Mouse (Mus musculus) hindbrain, postnatal 0 days (tissue): Measurements from ENCODE around the gene Nap1l5. TPM values are rescaled to one million over a fixed set of nuclear protein-coding genes. Genes with fewer than 3 reads are reported as not detected.
A peak's percentile ranks its signal among the peaks of the same experiment; 100 is the strongest.

ENCODE experiments used
- ATAC-seq: fragments of 200-750 bp; cut with Nextera tagmentation; 2 replicates; pipeline ENCODE4 v1.8.0; 2017; ENCODE audit warnings: mild to moderate bottlenecking, moderate TSS enrichment, moderate library complexity
- DNase-seq: peaks from one replicate; pipeline ENCODE4 v3.0.0-alpha.2; 2015; ENCODE audit warnings: low spot score
- H3K27ac ChIP-seq: fragments of 300-500 bp; sonication (generic); 2 replicates; pipeline ENCODE4 v1.5.1; 2014; ENCODE audit warnings: mild to moderate bottlenecking
- H3K27me3 ChIP-seq: fragments of 300-500 bp; sonication (generic); 2 replicates; pipeline ENCODE4 v1.6.1; 2014; ENCODE audit warnings: low read length, mixed read lengths; ENCODE audit not compliant: insufficient read depth
- H3K36me3 ChIP-seq: fragments of 300-500 bp; sonication (generic); 2 replicates; pipeline ENCODE4 v1.6.1; 2014; ENCODE audit warnings: low read length, mixed read lengths; ENCODE audit not compliant: insufficient read depth
- H3K4me1 ChIP-seq: fragments of 300-500 bp; sonication (generic); 2 replicates; pipeline ENCODE4 v1.6.1; 2014; ENCODE audit warnings: antibody characterized with exemption, low read length, mixed read lengths; ENCODE audit not compliant: insufficient read depth
- H3K4me2 ChIP-seq: fragments of 300-500 bp; sonication (generic); 2 replicates; pipeline ENCODE4 v1.6.1; 2014; ENCODE audit warnings: low read depth, mild to moderate bottlenecking, low read length, moderate library complexity, mixed read lengths
- H3K4me3 ChIP-seq: fragments of 300-500 bp; sonication (generic); 2 replicates; pipeline ENCODE4 v1.5.1; 2014; ENCODE audit warnings: low read length
- H3K9ac ChIP-seq: fragments of 300-500 bp; sonication (generic); replicated peaks from 2 replicates; pipeline ENCODE4 v1.6.1; 2014; ENCODE audit warnings: mild to moderate bottlenecking, low read length, moderate library complexity, mixed read lengths
- H3K9me3 ChIP-seq: fragments of 300-500 bp; sonication (generic); 2 replicates; pipeline ENCODE4 v1.6.1; 2016; ENCODE audit warnings: low read length, mixed read lengths
- CTCF ChIP-seq: IDR thresholded peaks from 2 replicates; pipeline ENCODE4 v1.5.1; 2016; ENCODE audit warnings: antibody characterized with exemption, control low read depth, low read depth
- WGBS: fragments of 180-500 bp; shearing (Covaris S2); extraction: QIAGEN DNeasy Blood & Tissue Kit; methylation state at CpG from one replicate; pipeline ENCODE4 v1.1.7; 2014; 5-methylcytosine and 5-hydroxymethylcytosine counted together
- polyA plus RNA-seq: library from polyadenylated mRNA; unstranded; fragments of >200 nt; fragmentation: Nextera tagmentation; extraction: Ambion mirVana; gene quantifications from 2 replicates; pipeline ENCODE4 v1.2.1, GENCODE M21; 2015
- total RNA-seq: library from RNA; depleted of rRNA; stranded (reverse); fragments of >200 nt; gene quantifications from 2 replicates; pipeline ENCODE4 v1.2.3, GENCODE M21; 2014; rRNA removed

Nap1l5 gene
- total RNA-seq (169 and 202 TPM in 2 replicates), polyA plus RNA-seq (670 and 683 TPM in 2 replicates)

- Histone ChIP-seq H3K9me3 (0 out of 2 replicates have a peak, but pooled peaks cover 4% of the 10 kb centered on the region), H3K4me3 (peak within 1 kb of the TSS; percentile 49), H3K27ac (peak within 1 kb of the TSS; percentile 81), H3K9ac (peak within 1 kb of the TSS; percentile 59), H3K4me2 (peak within 1 kb of the TSS; percentile 58), H3K36me3 (no peaks in the 10 kb centered on the region; the same call in 1 of the 2 replicates), H3K4me1 (peaks cover 4% of the 10 kb centered on the region), H3K27me3 (no peaks in the 10 kb centered on the region)
- peak; percentile 87 for DNase-seq
- no peak for TF ChIP-seq CTCF
- 55% methylated on average over 34 of the region's 34 CpGs for WGBS
- peak; percentile 95 for ATAC-seq
These were observed at the start of gene Nap1l5 for GRCm38 (mm10) chr6:58906852-58907261. Gene Nap1l5, minus strand, starts transcription at chr6:58907076.

GRCm38 (mm10) chr6:58951128-58951992 is 44.5 kb upstream of the Nap1l5 start:
- ATAC-seq (no peak), DNase-seq (no peak)
- Histone ChIP-seq H3K9ac (no peak overlapping the region), H3K36me3 (peaks cover 25% of the 10 kb centered on the region; the same call in 1 of the 2 replicates), H3K4me3 (no peak overlapping the region), H3K4me1 (no peaks in the 10 kb centered on the region), H3K4me2 (no peak overlapping the region), H3K27me3 (no peaks in the 10 kb centered on the region), H3K9me3 (no peaks in the 10 kb centered on the region), H3K27ac (no peak overlapping the region)
- WGBS: 79% methylated on average over 2 of the region's 2 CpGs
- no peak for TF ChIP-seq CTCF

GRCm38 (mm10) chr6:58950410-58950809 is 43.5 kb upstream of the Nap1l5 start:
- no peak for DNase-seq
- no peak for TF ChIP-seq CTCF
- no peak overlapping the region for H3K4me2 ChIP-seq
- no peaks in the 10 kb centered on the region for H3K27me3 ChIP-seq
- WGBS: 94% methylated on average over 1 of the region's 1 CpGs
- ATAC-seq: no peak
- no peak overlapping the region for H3K9ac ChIP-seq
- no peaks in the 10 kb centered on the region for H3K4me1 ChIP-seq
- no peak overlapping the region for H3K27ac ChIP-seq
- peaks cover 27% of the 10 kb centered on the region; the same call in 1 of the 2 replicates for H3K36me3 ChIP-seq
- H3K9me3 ChIP-seq: no peaks in the 10 kb centered on the region
- H3K4me3 ChIP-seq: no peak overlapping the region

- Histone ChIP-seq H3K27ac (no peak overlapping the region), H3K9me3 (no peaks in the 10 kb centered on the region), H3K9ac (no peak overlapping the region), H3K4me1 (no peaks in the 10 kb centered on the region), H3K27me3 (no peaks in the 10 kb centered on the region), H3K36me3 (peaks cover 13% of the 10 kb centered on the region; the same call in 1 of the 2 replicates), H3K4me2 (no peak overlapping the region), H3K4me3 (no peak overlapping the region)
- DNase-seq (no peak), ATAC-seq (no peak)
- no peak for TF ChIP-seq CTCF
- 69% methylated on average over 4 of the region's 4 CpGs for whole genome bisulfite sequencing
These were observed 40.0 kb upstream of the Nap1l5 start for GRCm38 (mm10) chr6:58946840-58947239.

- Histone ChIP-seq H3K36me3 (peaks cover 8% of the 10 kb centered on the region; the same call in 1 of the 2 replicates), H3K27me3 (no peaks in the 10 kb centered on the region), H3K9ac (no peak overlapping the region), H3K4me3 (no peak overlapping the region), H3K4me2 (no peak overlapping the region), H3K27ac (no peak overlapping the region), H3K4me1 (no peaks in the 10 kb centered on the region), H3K9me3 (no peaks in the 10 kb centered on the region)
- 66% methylated on average over 2 of the region's 2 CpGs for WGBS
- TF ChIP-seq CTCF: no peak
- DNase-seq (no peak), ATAC-seq (no peak)
These were observed 39.4 kb upstream of the Nap1l5 start for GRCm38 (mm10) chr6:58946246-58946645.

- 93% methylated on average over 3 of the region's 3 CpGs for WGBS
- Histone ChIP-seq H3K9ac (no peak overlapping the region), H3K9me3 (no peaks in the 10 kb centered on the region), H3K27ac (no peak overlapping the region), H3K4me1 (no peaks in the 10 kb centered on the region), H3K4me3 (no peak overlapping the region), H3K27me3 (no peaks in the 10 kb centered on the region), H3K36me3 (peaks cover 8% of the 10 kb centered on the region; the same call in 1 of the 2 replicates), H3K4me2 (no peak overlapping the region)
- DNase-seq (no peak), ATAC-seq (no peak)
- no peak for TF ChIP-seq CTCF
These were observed 37.1 kb upstream of the Nap1l5 start for GRCm38 (mm10) chr6:58943958-58944357.

- Histone ChIP-seq H3K4me1 (no peaks in the 10 kb centered on the region), H3K36me3 (peaks cover 8% of the 10 kb centered on the region; the same call in 1 of the 2 replicates), H3K4me3 (no peak overlapping the region), H3K4me2 (no peak overlapping the region), H3K9ac (no peak overlapping the region), H3K9me3 (no peaks in the 10 kb centered on the region), H3K27me3 (no peaks in the 10 kb centered on the region), H3K27ac (no peak overlapping the region)
- ATAC-seq (no peak), DNase-seq (no peak)
- TF ChIP-seq CTCF: no peak
- WGBS: 92% methylated on average over 2 of the region's 2 CpGs
These were observed 35.4 kb upstream of the Nap1l5 start for GRCm38 (mm10) chr6:58942276-58942675.
